In genomic region chr8:11002816-11003215, GRCm38 (mm10) we compare ENCODE assay signal across 7 mouse cellular contexts. TPM values are rescaled to one million over a fixed set of nuclear protein-coding genes. Genes with fewer than 3 reads are reported as not detected.
DNase-seq lines count a peak whose midpoint lies in the region; ATAC-seq lines count a peak whose summit lies in the region.

No protein-coding gene starts in this region.

- H3K27me3 ChIP-seq in lung, embryonic 15.5 days, result no peaks in the 10 kb centered on the region
- H3K27me3 ChIP-seq in forebrain, embryonic 14.5 days (replicated peaks; ENCODE audit: control insufficient read depth, insufficient read depth, low read length), result no peaks in the 10 kb centered on the region
- no peaks in the 10 kb centered on the region for H3K27me3 ChIP-seq in limb, embryonic 15.5 days
- no peaks in the 10 kb centered on the region for H3K27me3 ChIP-seq in stomach, embryonic 15.5 days (replicated peaks)

- peak overlapping the region; percentile 38 for H3K4me3 ChIP-seq in lung, embryonic 15.5 days
- peak overlapping the region; percentile 75 for H3K4me3 ChIP-seq in forebrain, embryonic 14.5 days (ENCODE audit: low read depth, low read length)
- H3K4me3 ChIP-seq in limb, embryonic 15.5 days, result peak overlapping the region; percentile 86
- peak overlapping the region; percentile 74 for H3K4me3 ChIP-seq in stomach, embryonic 15.5 days (replicated peaks)

- no peak for DNase-seq in lung, adult 18-20 months
- DNase-seq in forebrain, embryonic 14.5 days (ENCODE audit: low spot score), result no peak
- DNase-seq in testis, postnatal 10 days (ENCODE audit: low spot score), result no peak
- DNase-seq in adrenal gland, adult 8-10 months, result no peak

- peak overlapping the region; percentile 35 for H3K9ac ChIP-seq in lung, embryonic 15.5 days
- H3K9ac ChIP-seq in forebrain, embryonic 14.5 days (ENCODE audit: low read length), result peak overlapping the region; percentile 85
- H3K9ac ChIP-seq in limb, embryonic 15.5 days, result peak overlapping the region; percentile 40; the same call in 1 of the 2 replicates
- H3K9ac ChIP-seq in stomach, embryonic 15.5 days, result peak overlapping the region; percentile 19; the same call in 1 of the 2 replicates

- ATAC-seq in lung, embryonic 15.5 days (ENCODE audit: borderline replicate concordance, extremely low read depth, low FRiP score, low TSS enrichment), result no peak
- ATAC-seq in forebrain, embryonic 14.5 days, result no peak
- ATAC-seq in limb, embryonic 15.5 days (ENCODE audit: insufficient number of reproducible peaks, low FRiP score, low TSS enrichment, low read depth), result no peak
- no peak for ATAC-seq in stomach, embryonic 15.5 days (ENCODE audit: insufficient read depth, low FRiP score, low read depth)

- H3K9me3 ChIP-seq in lung, embryonic 15.5 days, result no peaks in the 10 kb centered on the region
- no peaks in the 10 kb centered on the region for H3K9me3 ChIP-seq in forebrain, embryonic 14.5 days (replicated peaks; ENCODE audit: control insufficient read depth, low read length)
- H3K9me3 ChIP-seq in limb, embryonic 15.5 days, result no peaks in the 10 kb centered on the region
- no peaks in the 10 kb centered on the region for H3K9me3 ChIP-seq in stomach, embryonic 15.5 days

- H3K4me2 ChIP-seq in lung, embryonic 15.5 days, result peak overlapping the region; percentile 91
- peak overlapping the region; percentile 93 for H3K4me2 ChIP-seq in forebrain, embryonic 14.5 days (ENCODE audit: low read length)
- peak overlapping the region; percentile 93 for H3K4me2 ChIP-seq in limb, embryonic 15.5 days
- peak overlapping the region; percentile 93 for H3K4me2 ChIP-seq in stomach, embryonic 15.5 days

- peak overlapping the region; percentile 86 for H3K27ac ChIP-seq in lung, embryonic 15.5 days
- H3K27ac ChIP-seq in forebrain, embryonic 14.5 days (ENCODE audit: low read depth, low read length), result no peak overlapping the region
- H3K27ac ChIP-seq in limb, embryonic 15.5 days, result 0 out of 2 replicates have a peak overlapping the region, but pooled peaks have one; percentile 28
- H3K27ac ChIP-seq in stomach, embryonic 15.5 days, result peak overlapping the region; percentile 57

- H3K36me3 ChIP-seq in lung, embryonic 15.5 days, result peaks cover 6% of the 10 kb centered on the region; the same call in 1 of the 2 replicates
- H3K36me3 ChIP-seq in forebrain, embryonic 14.5 days (ENCODE audit: control insufficient read depth, insufficient read depth, low read length), result peaks cover 17% of the 10 kb centered on the region; the same call in 1 of the 2 replicates
- peaks cover 12% of the 10 kb centered on the region for H3K36me3 ChIP-seq in limb, embryonic 15.5 days
- peaks cover 7% of the 10 kb centered on the region; the same call in 1 of the 2 replicates for H3K36me3 ChIP-seq in stomach, embryonic 15.5 days

- H3K4me1 ChIP-seq in lung, embryonic 15.5 days, result peaks cover 67% of the 10 kb centered on the region
- H3K4me1 ChIP-seq in forebrain, embryonic 14.5 days (ENCODE audit: control insufficient read depth, insufficient read depth, low read length), result peaks cover 75% of the 10 kb centered on the region
- H3K4me1 ChIP-seq in limb, embryonic 15.5 days, result peaks cover 77% of the 10 kb centered on the region
- peaks cover 74% of the 10 kb centered on the region for H3K4me1 ChIP-seq in stomach, embryonic 15.5 days

- WGBS in lung, embryonic 15.5 days, result 19% methylated on average over 6 of the region's 6 CpGs
- WGBS in forebrain, embryonic 14.5 days, result 34% methylated on average over 6 of the region's 6 CpGs
- WGBS in limb, embryonic 15.5 days, result 21% methylated on average over 6 of the region's 6 CpGs
- WGBS in stomach, embryonic 15.5 days, result 30% methylated on average over 6 of the region's 6 CpGs

RNA-seq across cellular contexts. Expression of gene Irs2, which starts 5.4 kb away (rescaled TPM):
- polyA plus RNA-seq in lung, embryonic 15.5 days (2015; fragmentation: Nextera tagmentation; extraction: Ambion mirVana), result 4.1 TPM in 2 replicates
- 3.9 and 4.0 TPM in 2 replicates for polyA plus RNA-seq in forebrain, embryonic 14.5 days (2014; fragmentation: Nextera tagmentation; extraction: Ambion mirVana)
- polyA plus RNA-seq in limb, embryonic 15.5 days (2015; fragmentation: Nextera tagmentation; extraction: Ambion mirVana), result 5.1 and 6.5 TPM in 2 replicates
- 7.1 and 7.2 TPM in 2 replicates for polyA plus RNA-seq in stomach, embryonic 15.5 days (2015; fragmentation: Nextera tagmentation; extraction: Ambion mirVana)
- 10 to 100 TPM; 18.6 to 28.6 (median 20.4) TPM for total RNA-seq in adrenal gland, adult 8-10 months (2022)

Comparison
In these comparisons a context has a peak if more than half of its experiments do, and no peak if none do; other contexts are left out.
1. H3K9ac ChIP-seq: peak in every context shown above with its lines; median percentile 85 in forebrain, embryonic 14.5 days; 40 in limb, embryonic 15.5 days; 35 in lung, embryonic 15.5 days; 19 in stomach, embryonic 15.5 days.